Mouse (Mus musculus) NIH3T3 (cell line): ENCODE measurements around the gene Mcu.
A peak's percentile ranks its signal among the peaks of the same experiment; 100 is the strongest.

ENCODE experiments used
- DNase-seq: peaks from one replicate; pipeline ENCODE4 v3.0.0-alpha.2; 2012; ENCODE audit warnings: low read depth

The Mcu gene

DNA sequence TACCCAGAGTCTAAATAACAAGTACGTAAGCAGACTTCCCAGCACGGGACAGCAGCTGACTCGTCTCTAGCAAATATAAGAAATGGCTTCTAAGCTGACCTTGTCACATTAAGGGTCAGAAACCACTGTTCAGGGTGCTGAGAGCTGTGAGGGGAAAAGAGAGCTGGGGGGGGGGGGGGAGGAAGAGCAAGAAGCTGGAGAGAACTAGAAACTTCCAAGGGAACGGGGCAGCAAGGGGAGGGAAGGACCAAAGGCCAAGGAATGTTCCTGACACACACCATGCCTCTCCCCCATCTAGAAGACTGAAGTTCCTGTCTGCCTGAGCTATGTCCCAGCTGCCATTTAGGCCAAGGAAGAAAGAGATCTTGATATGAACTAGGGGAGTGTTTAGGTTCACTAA, 190.1 kb downstream of the Mcu start:
- no peak for DNase-seq

GRCm38 (mm10) chr10:59425369-59425768, 191.1 kb downstream of the Mcu start:
- peak; percentile 57 for DNase-seq

DNA sequence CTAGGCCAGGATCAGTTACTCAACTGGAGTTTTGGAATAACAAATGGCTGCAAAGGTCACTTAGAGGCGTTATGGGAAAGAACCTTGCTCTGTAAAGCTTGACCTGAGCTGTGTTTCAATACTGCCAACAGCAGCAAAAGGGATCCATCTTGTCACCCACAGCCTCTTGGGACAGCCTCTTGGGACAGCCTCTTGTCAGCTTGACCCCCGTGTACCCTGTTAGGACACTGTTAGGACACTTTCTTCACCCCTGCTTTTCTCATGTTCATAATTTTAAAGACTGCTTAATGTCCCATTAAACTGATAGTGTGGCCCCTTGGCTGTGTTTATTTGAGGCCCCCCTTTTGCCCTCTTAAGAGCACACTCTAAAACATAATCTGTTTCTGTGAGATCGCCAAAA, 192.0 kb downstream of the Mcu start:
- DNase-seq, result no peak

GRCm38 (mm10) chr10:59419516-59419915, 197.0 kb downstream of the Mcu start:
- DNase-seq, result no peak

GRCm38 (mm10) chr10:59416623-59417022, 199.9 kb downstream of the Mcu start:
- peak; percentile 13 for DNase-seq

GRCm38 (mm10) chr10:59413711-59414110, 202.8 kb downstream of the Mcu start:
- no peak for DNase-seq

GRCm38 (mm10) chr10:59410264-59410663, 206.2 kb downstream of the Mcu start:
- no peak for DNase-seq

GRCm38 (mm10) chr10:59408499-59408898, 208.0 kb downstream of the Mcu start:
- no peak for DNase-seq

GRCm38 (mm10) chr10:59403793-59404149, 212.7 kb downstream of the Mcu start:
- no peak for DNase-seq

DNA sequence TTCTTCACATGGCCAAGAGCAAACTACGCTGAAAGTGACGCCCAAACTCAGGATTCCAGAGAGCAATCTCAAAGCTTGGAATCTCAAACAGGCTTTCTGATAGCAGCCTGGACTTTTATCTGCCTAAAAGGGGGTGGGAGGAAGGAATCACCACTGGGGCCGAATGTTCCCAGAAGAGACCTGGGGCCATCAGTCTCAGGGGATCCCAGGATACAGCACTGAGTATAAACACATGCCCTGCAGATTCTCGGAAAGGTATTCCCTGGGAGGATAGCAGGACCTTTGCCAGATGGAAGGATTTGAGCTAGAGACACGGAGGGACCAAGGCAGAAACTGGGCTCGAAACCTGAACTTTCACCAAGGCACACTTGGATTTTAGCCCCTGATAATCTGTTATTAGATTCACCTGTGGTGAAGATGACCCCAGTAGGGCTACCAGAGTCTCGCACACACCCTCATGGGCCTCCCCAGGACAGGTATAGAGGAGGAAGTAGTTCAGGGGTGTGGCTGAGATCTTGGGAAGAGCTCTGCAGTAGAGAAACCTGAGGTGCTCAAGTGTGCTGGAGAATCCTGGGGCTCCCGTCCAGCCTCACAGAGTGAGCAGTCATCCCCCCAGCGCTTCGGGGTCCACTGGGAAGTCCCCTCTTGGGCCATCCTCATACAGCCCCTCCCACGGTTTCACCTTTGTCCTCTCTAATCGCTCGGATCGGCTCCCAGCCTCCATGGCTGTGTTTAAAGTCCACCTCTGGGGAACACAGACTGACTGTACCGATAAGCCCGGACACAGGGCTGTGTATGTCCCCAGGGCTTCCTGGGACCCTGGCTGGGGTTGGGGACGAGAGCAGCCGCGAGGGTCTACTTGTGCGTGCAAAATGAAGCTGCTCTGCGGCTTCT, 213.3 kb downstream of the Mcu start, which contains the start of gene Pla2g12b:
Gene Pla2g12b (plus strand): TSS at position 762 of the 894 bp plus-strand sequence.
- no peak for DNase-seq
